Mouse (Mus musculus): ENCODE measurements around the gene Nsun6.

DNA sequence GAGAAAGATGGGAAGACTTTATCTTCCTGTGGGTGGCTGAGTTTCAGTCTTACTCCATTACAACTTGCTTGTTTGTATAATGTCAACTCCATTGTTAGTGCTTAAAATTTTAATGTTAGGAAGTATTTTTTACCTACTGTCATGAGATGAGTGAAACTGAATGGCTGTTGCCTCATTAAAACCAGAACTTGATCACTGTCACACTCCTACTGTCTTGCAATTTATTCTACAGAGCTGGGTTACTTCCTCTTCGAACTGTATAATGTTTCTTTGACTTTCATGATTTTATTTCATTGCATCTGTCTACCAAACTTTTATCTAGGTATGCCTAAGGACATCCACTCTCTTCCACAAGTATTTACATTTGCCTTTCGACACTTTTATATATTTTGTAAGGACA, 93.4 kb downstream of the Nsun6 start:
- TF ChIP-seq CTCF (IDR thresholded peaks at IDR 0.05; ENCODE audit: low read depth) (no peak), EP300 (IDR thresholded peaks at IDR 0.05; ENCODE audit: low read depth) (no peak)
